Mouse (Mus musculus) kidney, adult 2 months (tissue): Measurements from ENCODE around the gene Fcgr3. TPM values are rescaled to one million over a fixed set of nuclear protein-coding genes. Genes with fewer than 3 reads are reported as not detected.
"Not testable (repeated sequence)": the region's sequence is repeated elsewhere in the genome, so short reads cannot be mapped to it uniquely, and the experiment has no call there.

Experiments
- DNase-seq: peaks from one replicate; pipeline ENCODE4 v3.0.0; 2021
- H3K27ac ChIP-seq: fragments of 200-500 bp; 2 replicates; pipeline ENCODE4 v1.5.1; 2012; ENCODE audit warnings: low read depth, low read length, control low read depth, inconsistent platforms; ENCODE audit not compliant: insufficient read depth
- H3K27me3 ChIP-seq: fragments of 200-500 bp; replicated peaks from 2 replicates; pipeline ENCODE4 v1.6.1; 2012; ENCODE audit warnings: mild to moderate bottlenecking, moderate library complexity, low read length, inconsistent platforms; ENCODE audit not compliant: control insufficient read depth, insufficient read depth
- H3K36me3 ChIP-seq: fragments of 200-500 bp; 2 replicates; pipeline ENCODE4 v1.6.1; 2012; ENCODE audit warnings: mild to moderate bottlenecking, moderate library complexity, low read length, inconsistent platforms; ENCODE audit not compliant: control insufficient read depth, insufficient read depth
- H3K4me1 ChIP-seq: fragments of 200-500 bp; 2 replicates; pipeline ENCODE4 v1.6.1; 2011; ENCODE audit warnings: low read length; ENCODE audit not compliant: control insufficient read depth, insufficient read depth
- H3K4me3 ChIP-seq: fragments of 200-500 bp; 2 replicates; pipeline ENCODE4 v1.5.1; 2011; ENCODE audit warnings: mild to moderate bottlenecking, low read depth, low read length, control low read depth; ENCODE audit not compliant: insufficient read depth
- CTCF ChIP-seq: fragments of 200-500 bp; conservative IDR thresholded peaks from 2 replicates; pipeline ENCODE4 v1.5.1; 2011; ENCODE audit warnings: low read depth, mild to moderate bottlenecking, control low read depth, low read length, moderate library complexity, mixed read lengths; ENCODE audit not compliant: insufficient read depth, insufficient read length
- POLR2A ChIP-seq: fragments of 200-500 bp; IDR thresholded peaks from one replicate; pipeline ENCODE4 v1.6.1; 2011; ENCODE audit warnings: low read depth, low read length, control low read depth
- WGBS: fragments of 180-500 bp; shearing (Covaris S2); methylation state at CpG from one replicate; pipeline ENCODE4 v1.1.7; 2018; 5-methylcytosine and 5-hydroxymethylcytosine counted together
- polyA plus RNA-seq: library from polyadenylated mRNA; depleted of rRNA; stranded (reverse); fragments of >200 nt; gene quantifications from 2 replicates; pipeline ENCODE4 v1.2.3, GENCODE M21; 2012

Fcgr3 gene
- polyA plus RNA-seq, 1 experiment, result 6.4 TPM

- not testable (repeated sequence) for H3K4me1 ChIP-seq, H3K4me3 ChIP-seq, DNase-seq, H3K27ac ChIP-seq, H3K27me3 ChIP-seq, H3K36me3 ChIP-seq
- WGBS, result 24% methylated on average over 16 of the region's 16 CpGs
Observed at GRCm38 (mm10) chr1:171070879-171071278, 6.1 kb upstream of the Fcgr3 start.

- not testable (repeated sequence) for H3K27me3 ChIP-seq, H3K4me3 ChIP-seq, H3K36me3 ChIP-seq, H3K4me1 ChIP-seq, H3K27ac ChIP-seq
- 43% methylated on average over 3 of the region's 3 CpGs for WGBS
- peak; percentile 31 for DNase-seq
Observed at GRCm38 (mm10) chr1:171069508-171069907, 4.8 kb upstream of the Fcgr3 start.

DNA sequence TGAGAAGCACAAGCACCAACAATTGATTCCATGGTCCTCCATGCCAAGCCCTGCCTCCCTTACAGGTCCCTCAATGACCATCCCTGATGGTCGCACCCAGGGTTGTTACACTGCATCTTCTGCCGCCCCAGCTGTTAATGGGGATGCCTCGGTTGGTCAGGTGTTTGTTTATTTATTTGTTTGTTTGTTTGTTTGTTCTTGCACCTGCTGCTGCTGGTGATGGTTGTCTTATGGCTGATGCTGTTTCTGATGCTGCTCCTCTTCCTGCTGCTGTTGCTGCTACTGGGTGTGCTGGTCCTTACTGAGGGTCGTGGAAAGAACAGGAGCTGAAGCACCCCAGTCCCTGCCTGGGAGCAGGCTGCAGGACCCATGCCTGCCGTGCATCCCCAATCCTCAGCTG is 3.2 kb upstream of the Fcgr3 start:
- H3K27ac ChIP-seq, result not testable (repeated sequence)
- WGBS, result 37% methylated on average over 5 of the region's 5 CpGs

DNA sequence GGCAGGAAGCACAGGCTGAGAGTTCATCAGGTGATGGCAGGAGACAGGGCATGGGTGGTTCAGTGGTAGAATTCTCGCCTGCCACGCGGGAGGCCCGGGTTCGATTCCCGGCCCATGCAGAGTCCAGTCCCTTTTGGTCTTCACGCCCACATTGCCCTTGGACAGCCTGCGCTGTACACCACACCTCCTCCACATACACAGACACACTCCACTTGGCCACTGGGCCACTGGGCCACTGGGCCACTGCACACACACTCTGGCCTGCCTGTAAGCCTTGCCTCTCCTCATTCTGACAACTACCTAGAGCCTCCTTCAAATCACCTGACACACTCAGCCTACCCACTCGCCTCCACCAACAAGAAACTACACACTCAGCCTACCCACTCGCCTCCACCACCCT is 1.8 kb upstream of the Fcgr3 start:
- not testable (repeated sequence) for H3K27me3 ChIP-seq, DNase-seq, H3K36me3 ChIP-seq, H3K4me1 ChIP-seq, H3K4me3 ChIP-seq, H3K27ac ChIP-seq
- 33% methylated on average over 4 of the region's 10 CpGs for WGBS

More for the DNA sequence above, 3.2 kb upstream of the Fcgr3 start:
- H3K4me1 ChIP-seq, H3K4me3 ChIP-seq, DNase-seq, H3K27me3 ChIP-seq, H3K36me3 ChIP-seq: not testable (repeated sequence)

GRCm38 (mm10) chr1:171065768-171066167 is 1.0 kb upstream of the Fcgr3 start:
- WGBS, result 8% methylated on average over 32 of the region's 45 CpGs
- not testable (repeated sequence) for H3K27ac ChIP-seq, H3K27me3 ChIP-seq, H3K36me3 ChIP-seq, H3K4me1 ChIP-seq, H3K4me3 ChIP-seq
- peak; percentile 25 for DNase-seq

DNA sequence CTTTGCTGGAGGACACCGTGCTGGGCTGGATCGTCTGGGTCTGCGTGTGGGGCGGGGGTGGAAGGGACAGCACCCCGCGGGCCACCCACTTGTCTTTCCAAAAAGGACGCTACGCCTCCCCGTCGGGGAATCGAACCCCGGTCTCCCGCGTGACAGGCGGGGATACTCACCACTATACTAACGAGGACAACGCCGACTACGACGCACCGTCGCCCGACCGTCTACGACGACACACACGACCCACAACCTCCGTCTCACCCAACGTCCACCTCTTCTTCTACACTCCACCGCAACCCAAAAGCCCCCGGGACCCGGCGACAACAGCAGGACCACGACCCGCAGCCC is 480 bp upstream of the Fcgr3 start:
- not testable (repeated sequence) for H3K4me3 ChIP-seq, H3K36me3 ChIP-seq, H3K27ac ChIP-seq, H3K27me3 ChIP-seq, H3K4me1 ChIP-seq
- peak; percentile 49 for DNase-seq
- WGBS, result 2% methylated on average over 26 of the region's 35 CpGs

DNA sequence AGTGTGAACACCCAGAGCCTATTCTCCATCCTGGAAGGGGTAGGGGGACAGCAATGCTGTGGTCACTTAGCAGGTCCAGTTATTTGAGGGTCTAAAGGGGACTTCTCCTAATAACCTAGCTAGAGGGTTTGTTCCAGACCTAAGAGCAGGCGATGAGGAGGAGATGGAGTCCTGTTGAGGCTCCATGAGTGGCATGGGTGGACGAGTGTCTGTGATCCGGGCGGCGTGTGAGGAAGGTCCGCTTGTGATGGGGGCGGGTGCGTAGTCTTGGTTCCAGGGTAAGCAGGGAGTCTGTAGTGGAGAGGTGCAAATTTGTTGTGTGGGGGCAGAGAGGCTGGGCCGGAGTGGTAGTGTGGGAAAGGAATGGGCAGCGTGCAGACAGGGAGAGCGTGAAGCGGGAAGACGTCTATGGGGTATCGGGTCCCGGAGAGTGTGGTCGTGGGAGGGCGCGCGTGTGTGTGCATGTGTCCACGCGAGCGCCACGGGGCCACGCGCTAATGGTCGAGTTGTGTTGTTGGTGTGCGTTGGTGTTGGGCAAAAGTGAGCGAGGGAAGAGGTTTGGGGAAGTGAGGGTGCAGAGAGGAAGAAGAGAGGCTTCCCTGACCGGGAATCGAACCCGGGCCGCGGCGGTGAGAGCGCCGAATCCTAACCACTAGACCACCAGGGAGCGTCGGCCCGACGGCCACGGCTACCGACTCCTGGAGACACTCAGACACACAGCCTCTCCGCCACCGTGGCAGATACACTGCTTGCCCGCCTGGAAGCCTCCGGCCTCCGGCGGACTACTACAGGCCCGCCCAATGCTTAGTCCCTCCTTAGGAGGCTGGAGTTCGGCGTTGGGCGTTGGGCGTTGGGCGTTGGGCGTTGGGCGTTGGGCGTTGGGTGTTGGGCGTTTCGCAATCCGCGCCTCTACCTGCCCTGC is 905 bp downstream of the Fcgr3 start:
- WGBS, result 12% methylated on average over 42 of the region's 61 CpGs
- H3K4me1 ChIP-seq, H3K27ac ChIP-seq, H3K27me3 ChIP-seq, H3K36me3 ChIP-seq: not testable (repeated sequence)
- peak overlapping the region; percentile 11 for H3K4me3 ChIP-seq
- DNase-seq, result peak; percentile 46

- Histone ChIP-seq H3K4me3 (no peak overlapping the region), H3K4me1 (no peaks in the 10 kb centered on the region), H3K36me3 (no peaks in the 10 kb centered on the region), H3K27me3 (no peaks in the 10 kb centered on the region; the same call in none of the 2 replicates), H3K27ac (no peak overlapping the region)
- WGBS, result 90% methylated on average over 3 of the region's 3 CpGs
- DNase-seq, result no peak
- TF ChIP-seq CTCF (no peak), POLR2A (no peak)
Observed at GRCm38 (mm10) chr1:171061566-171061965, 3.2 kb downstream of the Fcgr3 start.
